Mouse (Mus musculus): ENCODE results near the gene Zmat5. TPM values are rescaled to one million over a fixed set of nuclear protein-coding genes. Genes with fewer than 3 reads are reported as not detected.
A peak's percentile ranks its signal among the peaks of the same experiment; 100 is the strongest.

Zmat5 gene
- polyA plus RNA-seq, 1 experiment from 2014 or later = 80.8 TPM

DNA sequence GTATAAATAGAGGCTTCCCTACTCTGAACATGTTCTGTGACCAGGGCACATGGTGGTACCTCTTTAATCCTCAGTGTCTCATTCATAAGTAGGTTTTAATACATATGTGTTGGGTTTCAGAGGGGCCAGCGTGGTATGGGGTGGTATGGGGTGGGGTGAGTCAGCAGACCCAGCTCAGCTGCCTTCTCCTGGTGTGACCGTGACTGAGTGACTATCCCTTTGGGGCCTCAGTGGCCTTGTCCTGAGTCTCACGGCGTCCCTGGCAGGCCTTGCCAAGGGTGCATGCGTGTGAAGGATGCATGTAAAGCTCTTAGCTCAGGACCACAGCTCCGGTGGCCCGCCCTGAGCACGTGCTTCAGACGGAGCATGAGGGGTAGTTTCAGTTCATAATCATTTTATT lies 15.5 kb downstream of the Zmat5 start:
- Histone ChIP-seq H3K4me2 (replicated peaks; ENCODE audit: low read depth, low read length) (no peak overlapping the region), H3K9ac (ENCODE audit: low read depth, low read length) (no peak overlapping the region), H3K27ac (ENCODE audit: low read depth, low read length) (no peak overlapping the region), H3K36me3 (ENCODE audit: control insufficient read depth, insufficient read depth, low read length) (no peaks in the 10 kb centered on the region), H3K9me3 (ENCODE audit: control insufficient read depth, low read length) (no peaks in the 10 kb centered on the region), H3K4me3 (ENCODE audit: low read depth, low read length) (no peak overlapping the region), H3K27me3 (ENCODE audit: control insufficient read depth, insufficient read depth, low read length) (no peaks in the 10 kb centered on the region), H3K4me1 (replicated peaks; ENCODE audit: control insufficient read depth, insufficient read depth, low read length) (no peaks in the 10 kb centered on the region)
- no peak for DNase-seq (ENCODE audit: low spot score)
- no peak for ATAC-seq (ENCODE audit: low FRiP score)
- WGBS = 92% methylated on average over 9 of the region's 9 CpGs

- 70% methylated on average over 11 of the region's 11 CpGs for WGBS
- no peak overlapping the region for H3K27ac ChIP-seq (ENCODE audit: low read depth, low read length)
- no peaks in the 10 kb centered on the region for H3K27me3 ChIP-seq (ENCODE audit: control insufficient read depth, insufficient read depth, low read length)
- no peak overlapping the region for H3K4me3 ChIP-seq (ENCODE audit: low read depth, low read length)
- DNase-seq (ENCODE audit: low spot score) (no peak), ATAC-seq (ENCODE audit: low FRiP score) (no peak)
- H3K9ac ChIP-seq (ENCODE audit: low read depth, low read length) = no peak overlapping the region
- no peaks in the 10 kb centered on the region for H3K36me3 ChIP-seq (ENCODE audit: control insufficient read depth, insufficient read depth, low read length)
- H3K4me1 ChIP-seq (replicated peaks; ENCODE audit: control insufficient read depth, insufficient read depth, low read length) = no peaks in the 10 kb centered on the region
- no peak overlapping the region for H3K4me2 ChIP-seq (replicated peaks; ENCODE audit: low read depth, low read length)
- no peaks in the 10 kb centered on the region for H3K9me3 ChIP-seq (ENCODE audit: control insufficient read depth, low read length)
These were observed 15.9 kb downstream of the Zmat5 start for GRCm38 (mm10) chr11:4720393-4720792.

GRCm38 (mm10) chr11:4720900-4721580 lies 16.6 kb downstream of the Zmat5 start:
- no peak for DNase-seq (ENCODE audit: low spot score)
- no peak overlapping the region for H3K4me2 ChIP-seq (replicated peaks; ENCODE audit: low read depth, low read length)
- H3K27me3 ChIP-seq (ENCODE audit: control insufficient read depth, insufficient read depth, low read length) = no peaks in the 10 kb centered on the region
- no peaks in the 10 kb centered on the region for H3K4me1 ChIP-seq (replicated peaks; ENCODE audit: control insufficient read depth, insufficient read depth, low read length)
- H3K27ac ChIP-seq (ENCODE audit: low read depth, low read length) = no peak overlapping the region
- ATAC-seq (ENCODE audit: low FRiP score) = no peak
- H3K9me3 ChIP-seq (ENCODE audit: control insufficient read depth, low read length) = no peaks in the 10 kb centered on the region
- H3K9ac ChIP-seq (ENCODE audit: low read depth, low read length) = no peak overlapping the region
- H3K4me3 ChIP-seq (ENCODE audit: low read depth, low read length) = no peak overlapping the region
- H3K36me3 ChIP-seq (ENCODE audit: control insufficient read depth, insufficient read depth, low read length) = no peaks in the 10 kb centered on the region
- 49% methylated on average over 7 of the region's 7 CpGs for WGBS

DNA sequence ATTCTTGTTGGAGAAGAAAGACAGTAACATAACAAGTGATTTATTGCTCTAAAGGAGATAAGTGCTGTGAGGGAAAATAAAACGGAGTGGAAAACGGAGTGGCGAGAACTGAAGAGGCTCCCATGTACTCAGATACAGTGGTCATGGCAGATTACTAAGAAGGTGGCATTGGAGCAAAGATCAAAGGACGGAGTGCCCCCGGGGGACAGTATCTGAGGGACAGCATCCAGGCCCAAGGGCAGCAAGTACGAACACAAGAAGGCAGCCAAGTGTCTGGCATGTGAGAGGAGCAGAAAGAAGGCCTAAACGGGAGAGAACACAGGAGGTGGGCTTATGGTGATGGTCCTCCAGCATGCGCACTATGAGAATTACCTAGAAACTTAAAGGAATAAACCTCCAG lies 17.2 kb downstream of the Zmat5 start:
- no peak overlapping the region for H3K9ac ChIP-seq (ENCODE audit: low read depth, low read length)
- H3K9me3 ChIP-seq (ENCODE audit: control insufficient read depth, low read length) = no peaks in the 10 kb centered on the region
- H3K4me3 ChIP-seq (ENCODE audit: low read depth, low read length) = no peak overlapping the region
- H3K4me1 ChIP-seq (replicated peaks; ENCODE audit: control insufficient read depth, insufficient read depth, low read length) = no peaks in the 10 kb centered on the region
- no peak for ATAC-seq (ENCODE audit: low FRiP score)
- WGBS = 83% methylated on average over 8 of the region's 8 CpGs
- no peaks in the 10 kb centered on the region for H3K27me3 ChIP-seq (ENCODE audit: control insufficient read depth, insufficient read depth, low read length)
- H3K36me3 ChIP-seq (ENCODE audit: control insufficient read depth, insufficient read depth, low read length) = no peaks in the 10 kb centered on the region
- no peak overlapping the region for H3K27ac ChIP-seq (ENCODE audit: low read depth, low read length)
- H3K4me2 ChIP-seq (replicated peaks; ENCODE audit: low read depth, low read length) = no peak overlapping the region
- no peak for DNase-seq (ENCODE audit: low spot score)

DNA sequence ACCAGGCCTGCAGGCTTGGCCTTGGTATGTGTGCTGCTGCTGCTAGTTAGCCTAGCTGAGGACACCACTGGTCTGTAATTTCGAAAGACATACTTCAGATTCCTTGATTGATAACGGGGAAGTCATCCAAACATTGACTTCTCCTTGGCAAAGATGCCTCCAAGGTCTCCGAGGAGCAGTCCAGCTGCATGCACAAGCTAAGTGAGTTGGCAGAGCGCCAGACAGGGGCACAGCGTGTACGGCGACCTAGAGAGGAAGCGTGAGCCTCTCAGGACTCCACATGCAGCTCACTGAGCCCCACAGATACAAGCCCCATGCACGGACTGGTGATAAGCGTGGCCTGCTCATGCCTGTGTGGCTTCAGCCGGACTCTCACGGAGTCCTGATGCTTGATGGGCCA lies 25.1 kb downstream of the Zmat5 start:
- ATAC-seq (ENCODE audit: low FRiP score) (no peak), DNase-seq (ENCODE audit: low spot score) (no peak)
- no peaks in the 10 kb centered on the region for H3K27me3 ChIP-seq (ENCODE audit: control insufficient read depth, insufficient read depth, low read length)
- no peak overlapping the region for H3K4me2 ChIP-seq (replicated peaks; ENCODE audit: low read depth, low read length)
- no peaks in the 10 kb centered on the region for H3K4me1 ChIP-seq (replicated peaks; ENCODE audit: control insufficient read depth, insufficient read depth, low read length)
- H3K36me3 ChIP-seq (ENCODE audit: control insufficient read depth, insufficient read depth, low read length) = no peaks in the 10 kb centered on the region
- H3K9ac ChIP-seq (ENCODE audit: low read depth, low read length) = no peak overlapping the region
- no peaks in the 10 kb centered on the region for H3K9me3 ChIP-seq (ENCODE audit: control insufficient read depth, low read length)
- H3K27ac ChIP-seq (ENCODE audit: low read depth, low read length) = no peak overlapping the region
- no peak overlapping the region for H3K4me3 ChIP-seq (ENCODE audit: low read depth, low read length)
- WGBS = 85% methylated on average over 12 of the region's 12 CpGs

DNA sequence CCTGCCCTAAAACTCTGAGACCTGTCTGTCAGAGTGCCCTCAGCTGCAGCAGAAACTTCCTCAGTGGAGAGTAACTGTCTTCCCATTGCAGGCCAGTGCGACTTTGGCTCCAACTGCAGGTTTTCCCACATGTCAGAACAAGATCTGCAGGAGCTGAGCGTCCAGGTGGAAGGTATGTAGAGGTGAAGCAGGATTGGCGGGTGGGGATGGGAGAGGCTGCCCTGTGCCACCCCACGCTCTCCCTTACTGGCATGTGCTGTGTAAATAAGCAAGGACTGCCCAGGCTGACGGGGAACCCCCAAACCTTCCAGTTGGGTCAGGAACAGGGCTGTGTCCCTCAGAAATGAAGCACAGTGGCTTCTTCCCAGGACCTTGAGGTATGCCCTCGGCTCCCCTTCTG lies 25.6 kb downstream of the Zmat5 start:
- H3K27ac ChIP-seq (ENCODE audit: low read depth, low read length) = no peak overlapping the region
- no peak overlapping the region for H3K4me2 ChIP-seq (replicated peaks; ENCODE audit: low read depth, low read length)
- no peak overlapping the region for H3K9ac ChIP-seq (ENCODE audit: low read depth, low read length)
- no peaks in the 10 kb centered on the region; the same call in 1 of the 2 replicates for H3K4me1 ChIP-seq (replicated peaks; ENCODE audit: control insufficient read depth, insufficient read depth, low read length)
- no peaks in the 10 kb centered on the region for H3K36me3 ChIP-seq (ENCODE audit: control insufficient read depth, insufficient read depth, low read length)
- 85% methylated on average over 6 of the region's 6 CpGs for WGBS
- DNase-seq (ENCODE audit: low spot score) (no peak), ATAC-seq (ENCODE audit: low FRiP score) (no peak)
- no peaks in the 10 kb centered on the region for H3K27me3 ChIP-seq (ENCODE audit: control insufficient read depth, insufficient read depth, low read length)
- H3K9me3 ChIP-seq (ENCODE audit: control insufficient read depth, low read length) = no peaks in the 10 kb centered on the region
- H3K4me3 ChIP-seq (ENCODE audit: low read depth, low read length) = no peak overlapping the region

GRCm38 (mm10) chr11:4730913-4731312 lies 26.4 kb downstream of the Zmat5 start:
- no peak for DNase-seq (ENCODE audit: low spot score)
- Histone ChIP-seq H3K9me3 (ENCODE audit: control insufficient read depth, low read length) (no peaks in the 10 kb centered on the region), H3K4me1 (replicated peaks; ENCODE audit: control insufficient read depth, insufficient read depth, low read length) (no peaks in the 10 kb centered on the region; the same call in 1 of the 2 replicates), H3K36me3 (ENCODE audit: control insufficient read depth, insufficient read depth, low read length) (no peaks in the 10 kb centered on the region), H3K27me3 (ENCODE audit: control insufficient read depth, insufficient read depth, low read length) (no peaks in the 10 kb centered on the region), H3K4me3 (ENCODE audit: low read depth, low read length) (no peak overlapping the region), H3K4me2 (replicated peaks; ENCODE audit: low read depth, low read length) (no peak overlapping the region), H3K27ac (ENCODE audit: low read depth, low read length) (no peak overlapping the region), H3K9ac (ENCODE audit: low read depth, low read length) (no peak overlapping the region)
- 83% methylated on average over 5 of the region's 5 CpGs for WGBS
- no peak for ATAC-seq (ENCODE audit: low FRiP score)

DNA sequence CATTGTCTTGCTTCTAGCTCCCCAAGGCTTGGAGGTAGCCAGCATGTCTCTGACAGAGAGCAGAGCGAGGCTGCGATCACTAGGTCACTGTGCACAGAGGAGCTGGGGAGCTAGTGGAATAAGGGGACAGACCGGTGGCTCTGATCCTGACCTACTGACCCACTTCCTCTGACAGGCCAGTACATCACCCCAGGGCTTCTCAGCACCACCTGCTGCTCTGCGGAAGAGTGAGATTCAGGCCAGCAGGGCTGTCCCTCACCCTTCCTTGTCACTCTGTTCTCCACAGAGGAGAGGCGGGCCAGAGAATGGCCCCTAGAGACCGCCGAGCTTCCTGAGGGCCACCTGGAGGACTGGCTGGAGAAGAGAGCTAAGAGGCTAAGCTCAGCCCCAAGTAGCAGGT lies 27.3 kb downstream of the Zmat5 start:
- Histone ChIP-seq H3K4me3 (ENCODE audit: low read depth, low read length) (no peak overlapping the region), H3K4me2 (replicated peaks; ENCODE audit: low read depth, low read length) (no peak overlapping the region), H3K9ac (ENCODE audit: low read depth, low read length) (no peak overlapping the region), H3K4me1 (replicated peaks; ENCODE audit: control insufficient read depth, insufficient read depth, low read length) (no peaks in the 10 kb centered on the region; the same call in 1 of the 2 replicates), H3K27me3 (ENCODE audit: control insufficient read depth, insufficient read depth, low read length) (no peaks in the 10 kb centered on the region), H3K9me3 (ENCODE audit: control insufficient read depth, low read length) (no peaks in the 10 kb centered on the region), H3K36me3 (ENCODE audit: control insufficient read depth, insufficient read depth, low read length) (no peaks in the 10 kb centered on the region), H3K27ac (ENCODE audit: low read depth, low read length) (no peak overlapping the region)
- ATAC-seq (ENCODE audit: low FRiP score) (no peak), DNase-seq (ENCODE audit: low spot score) (no peak)
- WGBS = 57% methylated on average over 7 of the region's 7 CpGs

DNA sequence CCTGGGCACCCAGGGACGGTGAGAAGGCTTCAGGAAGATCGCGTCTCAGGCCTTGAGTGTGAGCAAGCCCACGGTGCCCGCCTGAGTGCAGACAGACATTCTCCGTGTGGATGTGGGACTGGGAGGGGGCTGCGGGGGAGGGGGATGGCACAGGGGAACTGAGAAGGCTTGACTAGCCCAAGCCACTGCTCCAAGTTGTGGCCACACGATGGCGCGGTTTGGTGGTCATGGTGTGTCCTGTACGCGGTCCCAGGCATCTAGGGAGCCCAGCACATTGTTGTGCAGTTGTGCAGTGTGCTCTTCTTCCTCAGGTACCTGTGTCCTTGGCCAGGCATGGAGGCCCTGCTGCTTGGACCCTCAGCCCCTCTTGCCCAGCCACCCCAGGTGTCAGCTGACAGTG lies 29.7 kb downstream of the Zmat5 start:
- Histone ChIP-seq H3K27me3 (ENCODE audit: control insufficient read depth, insufficient read depth, low read length) (no peaks in the 10 kb centered on the region), H3K4me2 (replicated peaks; ENCODE audit: low read depth, low read length) (no peak overlapping the region), H3K9me3 (ENCODE audit: control insufficient read depth, low read length) (no peaks in the 10 kb centered on the region), H3K36me3 (ENCODE audit: control insufficient read depth, insufficient read depth, low read length) (no peaks in the 10 kb centered on the region; the same call in 1 of the 2 replicates), H3K4me3 (ENCODE audit: low read depth, low read length) (no peak overlapping the region), H3K9ac (ENCODE audit: low read depth, low read length) (no peak overlapping the region), H3K27ac (ENCODE audit: low read depth, low read length) (no peak overlapping the region), H3K4me1 (replicated peaks; ENCODE audit: control insufficient read depth, insufficient read depth, low read length) (no peaks in the 10 kb centered on the region; the same call in 1 of the 2 replicates)
- no peak for ATAC-seq (ENCODE audit: low FRiP score)
- peak; percentile 51 for DNase-seq (ENCODE audit: low spot score)
- WGBS = 37% methylated on average over 12 of the region's 12 CpGs

Data from hindbrain, embryonic 11.5 days (tissue).